Mouse (Mus musculus): ENCODE results near the gene Nkap. TPM values are rescaled to one million over a fixed set of nuclear protein-coding genes. Genes with fewer than 3 reads are reported as not detected.
"Not testable (repeated sequence)": the region's sequence is repeated elsewhere in the genome, so short reads cannot be mapped to it uniquely, and the experiment has no call there.

Gene Nkap
- polyA plus RNA-seq, 1 experiment from 2014 or later = 15.6 TPM

GRCm38 (mm10) chrX:37110193-37110880, 16.3 kb upstream of the Nkap start, which contains the start of gene Upf3b:
Gene Upf3b, minus strand, starts transcription at chrX:37110322.
- peaks cover 1% of the 10 kb centered on the region for H3K27me3 ChIP-seq (ENCODE audit: insufficient read depth, poor library complexity, severe bottlenecking)
- WGBS = 17% methylated on average over 30 of the region's 30 CpGs

DNA sequence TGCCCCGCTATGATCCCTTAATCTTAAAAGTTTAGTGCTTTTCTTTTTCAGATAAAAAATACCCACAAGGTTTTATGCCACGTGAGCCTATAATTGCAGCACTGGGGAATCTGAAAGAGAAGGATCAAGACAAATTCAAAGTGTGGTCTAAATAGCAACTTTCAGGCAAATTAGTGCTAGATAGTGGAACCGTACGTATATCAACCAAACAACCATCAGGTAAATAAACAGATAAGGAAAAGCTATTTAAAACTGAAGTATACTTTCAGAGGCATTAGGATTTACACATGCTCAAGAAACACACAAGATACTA, 15.8 kb upstream of the Nkap start:
- 80% methylated on average over 4 of the region's 4 CpGs for WGBS

More at GRCm38 (mm10) chrX:37110193-37110880, 16.3 kb upstream of the Nkap start, which contains the start of gene Upf3b:
- Histone ChIP-seq H3K4me1 (replicated peaks) (peaks cover 4% of the 10 kb centered on the region; the same call in 1 of the 2 replicates), H3K9me3 (no peaks in the 10 kb centered on the region), H3K4me3 (peak within 1 kb of the TSS; percentile 61), H3K27ac (peak within 1 kb of the TSS; percentile 89), H3K36me3 (peaks cover 6% of the 10 kb centered on the region; the same call in 1 of the 2 replicates)
- DNase-seq (ENCODE audit: low spot score) = peak; percentile 91

DNA sequence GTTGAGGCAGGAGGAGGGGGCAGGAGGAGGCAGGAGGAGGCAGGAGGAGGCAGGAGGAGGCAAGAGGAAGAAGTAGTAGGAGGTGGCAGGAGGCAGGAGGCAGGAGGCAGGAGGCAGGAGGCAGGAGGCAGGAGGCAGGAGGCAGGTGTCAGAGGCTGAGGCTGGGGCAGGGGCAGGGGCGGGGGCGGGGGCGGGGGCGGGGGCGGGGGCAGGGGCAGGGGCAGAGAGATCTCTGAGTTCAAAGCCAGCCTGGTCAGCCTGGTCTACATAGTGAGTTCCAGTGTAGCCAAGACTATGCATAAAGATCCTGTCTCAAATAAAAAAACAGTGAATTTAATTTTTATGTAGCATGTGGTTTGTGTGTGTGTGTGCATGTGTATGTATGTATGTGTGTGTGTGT, 9.5 kb upstream of the Nkap start:
- 23% methylated on average over 3 of the region's 5 CpGs for WGBS

More for the DNA sequence above, 15.8 kb upstream of the Nkap start:
- Histone ChIP-seq H3K27ac (no peak overlapping the region), H3K9me3 (no peaks in the 10 kb centered on the region), H3K36me3 (peaks cover 4% of the 10 kb centered on the region; the same call in 1 of the 2 replicates), H3K27me3 (ENCODE audit: insufficient read depth, poor library complexity, severe bottlenecking) (peaks cover 6% of the 10 kb centered on the region), H3K4me1 (replicated peaks) (peaks cover 4% of the 10 kb centered on the region; the same call in 1 of the 2 replicates), H3K4me3 (no peak overlapping the region)
- no peak for DNase-seq (ENCODE audit: low spot score)

DNA sequence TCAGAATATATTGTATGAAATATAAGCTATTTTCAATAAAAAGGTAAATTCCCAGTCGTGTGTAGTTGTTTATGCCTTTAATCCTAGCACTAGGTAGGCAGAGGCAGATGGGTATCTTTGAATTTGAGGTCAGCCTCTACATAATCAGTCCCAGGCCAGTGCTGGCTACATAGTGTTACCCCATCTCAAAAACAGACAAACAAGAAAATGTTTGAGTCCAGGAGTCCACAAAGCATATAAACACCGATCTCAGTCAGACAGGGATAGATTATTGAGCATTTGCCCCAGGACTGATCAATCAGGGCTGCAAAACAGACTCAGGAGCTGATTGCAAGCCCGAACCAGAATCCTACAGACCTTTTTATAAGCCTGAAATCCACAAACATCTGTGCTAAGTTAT, 7.0 kb upstream of the Nkap start:
- 68% methylated on average over 3 of the region's 3 CpGs for WGBS
- no peaks in the 10 kb centered on the region for H3K4me1 ChIP-seq (replicated peaks)
- no peaks in the 10 kb centered on the region; the same call in 1 of the 2 replicates for H3K9me3 ChIP-seq
- peaks cover 21% of the 10 kb centered on the region for H3K27me3 ChIP-seq (ENCODE audit: insufficient read depth, poor library complexity, severe bottlenecking)
- no peak overlapping the region for H3K4me3 ChIP-seq
- no peak for DNase-seq (ENCODE audit: low spot score)
- no peak overlapping the region for H3K27ac ChIP-seq
- H3K36me3 ChIP-seq = no peaks in the 10 kb centered on the region

More for the DNA sequence above, 9.5 kb upstream of the Nkap start:
- no peaks in the 10 kb centered on the region for H3K36me3 ChIP-seq
- peaks cover 21% of the 10 kb centered on the region for H3K27me3 ChIP-seq (ENCODE audit: insufficient read depth, poor library complexity, severe bottlenecking)
- H3K27ac ChIP-seq = no peak overlapping the region
- H3K9me3 ChIP-seq = no peaks in the 10 kb centered on the region; the same call in 1 of the 2 replicates
- no peak overlapping the region for H3K4me3 ChIP-seq
- no peaks in the 10 kb centered on the region for H3K4me1 ChIP-seq (replicated peaks)
- DNase-seq (ENCODE audit: low spot score) = no peak

GRCm38 (mm10) chrX:37120212-37120611, 6.4 kb upstream of the Nkap start:
- WGBS = 74% methylated on average over 5 of the region's 5 CpGs
- H3K36me3 ChIP-seq = no peaks in the 10 kb centered on the region
- H3K27me3 ChIP-seq (ENCODE audit: insufficient read depth, poor library complexity, severe bottlenecking) = peaks cover 21% of the 10 kb centered on the region
- no peak for DNase-seq (ENCODE audit: low spot score)
- no peak overlapping the region for H3K4me3 ChIP-seq
- H3K9me3 ChIP-seq = no peaks in the 10 kb centered on the region; the same call in 1 of the 2 replicates
- H3K27ac ChIP-seq = no peak overlapping the region
- no peaks in the 10 kb centered on the region for H3K4me1 ChIP-seq (replicated peaks)

GRCm38 (mm10) chrX:37125511-37125910, 1.1 kb upstream of the Nkap start:
- H3K4me1 ChIP-seq (replicated peaks) = peaks cover 10% of the 10 kb centered on the region
- DNase-seq (ENCODE audit: low spot score) = no peak
- no peaks in the 10 kb centered on the region; the same call in 1 of the 2 replicates for H3K9me3 ChIP-seq
- no peak overlapping the region for H3K4me3 ChIP-seq
- H3K27ac ChIP-seq = no peak overlapping the region
- WGBS = 91% methylated on average over 7 of the region's 7 CpGs
- no peaks in the 10 kb centered on the region for H3K27me3 ChIP-seq (ENCODE audit: insufficient read depth, poor library complexity, severe bottlenecking)
- 0 out of 2 replicates have a peak, but pooled peaks cover 3% of the 10 kb centered on the region for H3K36me3 ChIP-seq

GRCm38 (mm10) chrX:37141732-37142131, 15.1 kb downstream of the Nkap start:
- DNase-seq (ENCODE audit: low spot score) = no peak
- WGBS = 83% methylated on average over 3 of the region's 3 CpGs
- peaks cover 61% of the 10 kb centered on the region for H3K36me3 ChIP-seq
- no peak overlapping the region for H3K4me3 ChIP-seq
- H3K27me3 ChIP-seq (ENCODE audit: insufficient read depth, poor library complexity, severe bottlenecking) = no peaks in the 10 kb centered on the region
- no peak overlapping the region for H3K27ac ChIP-seq
- H3K9me3 ChIP-seq = no peaks in the 10 kb centered on the region
- no peaks in the 10 kb centered on the region for H3K4me1 ChIP-seq (replicated peaks)

DNA sequence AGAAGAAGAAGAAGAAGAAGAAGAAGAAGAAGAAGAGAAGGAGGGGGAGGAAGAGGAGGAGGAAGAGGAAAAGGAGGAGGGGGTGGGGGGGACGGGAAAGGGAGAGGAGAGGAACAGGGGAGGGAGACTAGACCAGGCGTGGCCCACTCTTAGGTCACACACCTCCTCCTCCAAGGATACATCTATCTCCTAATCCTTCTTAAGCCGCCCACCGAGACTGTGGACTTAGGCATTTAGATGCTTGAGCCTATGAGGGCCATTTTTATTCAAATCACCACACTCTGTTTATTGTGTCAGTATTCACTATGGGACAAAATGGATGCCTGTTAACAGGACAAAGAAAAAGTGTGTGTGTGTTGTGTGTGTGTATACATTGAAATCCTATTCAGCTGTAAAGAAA, 17.9 kb downstream of the Nkap start:
- not testable (repeated sequence) for DNase-seq (ENCODE audit: low spot score); H3K4me3 ChIP-seq; H3K4me1 ChIP-seq (replicated peaks); H3K27me3 ChIP-seq (ENCODE audit: insufficient read depth, poor library complexity, severe bottlenecking); H3K9me3 ChIP-seq; H3K27ac ChIP-seq
- 61% methylated on average over 2 of the region's 4 CpGs for WGBS
- peaks cover 58% of the 10 kb centered on the region for H3K36me3 ChIP-seq

GRCm38 (mm10) chrX:37144954-37145353, 18.4 kb downstream of the Nkap start:
- DNase-seq (ENCODE audit: low spot score) = peak; percentile 8
- WGBS = 91% methylated on average over 2 of the region's 2 CpGs
- H3K4me3 ChIP-seq = no peak overlapping the region

GRCm38 (mm10) chrX:37157839-37158238, 31.2 kb downstream of the Nkap start:
- no peak overlapping the region for H3K4me3 ChIP-seq
- no peaks in the 10 kb centered on the region for H3K27me3 ChIP-seq (ENCODE audit: insufficient read depth, poor library complexity, severe bottlenecking)
- no peak for DNase-seq (ENCODE audit: low spot score)
- no peak overlapping the region for H3K27ac ChIP-seq
- no peaks in the 10 kb centered on the region for H3K9me3 ChIP-seq
- H3K4me1 ChIP-seq (replicated peaks) = no peaks in the 10 kb centered on the region
- 57% methylated on average over 4 of the region's 4 CpGs for WGBS
- peaks cover 31% of the 10 kb centered on the region for H3K36me3 ChIP-seq

More at GRCm38 (mm10) chrX:37144954-37145353, 18.4 kb downstream of the Nkap start:
- H3K27ac ChIP-seq = no peak overlapping the region
- H3K9me3 ChIP-seq = no peaks in the 10 kb centered on the region
- no peaks in the 10 kb centered on the region for H3K27me3 ChIP-seq (ENCODE audit: insufficient read depth, poor library complexity, severe bottlenecking)
- H3K36me3 ChIP-seq = peaks cover 58% of the 10 kb centered on the region
- H3K4me1 ChIP-seq (replicated peaks) = no peaks in the 10 kb centered on the region

DNA sequence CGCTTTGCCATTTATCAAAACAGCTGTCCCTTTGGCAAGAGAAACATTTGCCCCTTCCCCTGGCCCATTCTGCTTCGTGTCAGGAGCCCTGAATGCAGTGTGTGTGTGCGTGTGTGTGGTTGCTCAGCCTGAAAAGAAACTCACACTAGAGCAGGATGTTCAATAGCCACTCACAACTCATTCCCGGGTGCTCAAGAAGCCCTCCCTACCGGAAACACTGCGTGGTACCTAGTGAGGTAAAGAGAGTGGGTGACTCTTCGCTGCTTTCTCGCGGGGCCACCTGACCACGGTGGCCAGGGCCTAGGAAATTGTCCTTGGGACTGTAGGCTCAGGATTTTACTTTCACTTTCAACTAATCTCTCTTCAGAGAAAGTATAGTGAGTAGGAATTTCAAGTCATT, 34.6 kb downstream of the Nkap start:
- Histone ChIP-seq H3K4me1 (replicated peaks) (no peaks in the 10 kb centered on the region), H3K9me3 (no peaks in the 10 kb centered on the region), H3K27me3 (ENCODE audit: insufficient read depth, poor library complexity, severe bottlenecking) (peaks cover 4% of the 10 kb centered on the region), H3K36me3 (peaks cover 6% of the 10 kb centered on the region), H3K27ac (no peak overlapping the region), H3K4me3 (no peak overlapping the region)
- DNase-seq (ENCODE audit: low spot score) = no peak
- 77% methylated on average over 10 of the region's 10 CpGs for WGBS

- Histone ChIP-seq H3K27ac (no peak overlapping the region), H3K36me3 (0 out of 2 replicates have a peak, but pooled peaks cover 3% of the 10 kb centered on the region), H3K4me1 (replicated peaks) (no peaks in the 10 kb centered on the region), H3K27me3 (ENCODE audit: insufficient read depth, poor library complexity, severe bottlenecking) (peaks cover 4% of the 10 kb centered on the region), H3K4me3 (no peak overlapping the region), H3K9me3 (no peaks in the 10 kb centered on the region)
- 75% methylated on average over 18 of the region's 18 CpGs for WGBS
- DNase-seq (ENCODE audit: low spot score) = no peak
These were observed 36.5 kb downstream of the Nkap start for GRCm38 (mm10) chrX:37163115-37163514.

GRCm38 (mm10) chrX:37167085-37167484, 40.5 kb downstream of the Nkap start:
- no peak overlapping the region for H3K27ac ChIP-seq
- 34% methylated on average over 3 of the region's 3 CpGs for WGBS
- DNase-seq (ENCODE audit: low spot score) = peak; percentile 23
- no peaks in the 10 kb centered on the region for H3K9me3 ChIP-seq
- peaks cover 4% of the 10 kb centered on the region for H3K27me3 ChIP-seq (ENCODE audit: insufficient read depth, poor library complexity, severe bottlenecking)
- H3K4me1 ChIP-seq (replicated peaks) = no peaks in the 10 kb centered on the region
- H3K4me3 ChIP-seq = no peak overlapping the region
- H3K36me3 ChIP-seq = 0 out of 2 replicates have a peak, but pooled peaks cover 3% of the 10 kb centered on the region

All from hindbrain, embryonic 10.5 days (tissue).